In genomic region chr7:142596211-142596610, GRCm38 (mm10) we compare ENCODE assay signal across 17 mouse cellular contexts.
A peak's percentile ranks its signal among the peaks of the same experiment; 100 is the strongest.
DNase-seq lines count a peak whose midpoint lies in the region; ATAC-seq and TF ChIP-seq lines count a peak whose summit lies in the region.
"Had no signal": no experiment of that assay in that cellular context is flagged by ENCODE, and none has a peak within 500 bp of the region (broad histone marks: within the 10 kb centered on the region; RNA-seq: fewer than 3 reads in every experiment).

No protein-coding gene starts in this region.

- DNase-seq in kidney, adult 2 months = peak; percentile 43
- no peak for DNase-seq in kidney, postnatal 4 days
- peak; percentile 23 for DNase-seq in CH12.LX (ENCODE audit: extremely low read depth)
- no peak for DNase-seq in kidney, postnatal 0 days (ENCODE audit: low spot score)
- no peak for DNase-seq in ovary, postnatal 36 days (ENCODE audit: low spot score)
- DNase-seq: adrenal gland, adult 2 months; adrenal gland, postnatal 25 days; cerebellum, adult 18-20 months; cerebellum, adult 9-11 months; cerebellum, postnatal 36 days; gastrocnemius, postnatal 25 days had no signal

- TF ChIP-seq POLR2A in kidney, adult 2 months (IDR thresholded peaks at IDR 0.05; ENCODE audit: low read depth, low read length) = no peak
- no peak for TF ChIP-seq POLR2A in CH12.LX (IDR thresholded peaks at IDR 0.05; ENCODE audit: low read depth, low read length)

- in situ Hi-C loops in CH12.LX (cut with MboI; ENCODE audit: low pct_ligation_motif_present, low pct_unique_long_range_greater_than_20kb, low sequenced_read_pairs) = no loop called here

- H3K9ac ChIP-seq in CH12.LX (ENCODE audit: insufficient read depth, low read depth) = no peak overlapping the region
- H3K9ac ChIP-seq in kidney, postnatal 0 days (ENCODE audit: low read depth, low read length) = no peak overlapping the region
- no peak overlapping the region for H3K9ac ChIP-seq in limb, embryonic 15.5 days
- H3K9ac ChIP-seq: embryonic facial prominence, embryonic 13.5 days; forebrain, embryonic 12.5 days; heart, embryonic 12.5 days had no signal

- no peaks in the 10 kb centered on the region for H3K9me3 ChIP-seq in CH12.LX (replicated peaks; ENCODE audit: low read length)
- no peaks in the 10 kb centered on the region for H3K9me3 ChIP-seq in kidney, postnatal 0 days (replicated peaks; ENCODE audit: low read length)
- H3K9me3 ChIP-seq in limb, embryonic 15.5 days = no peaks in the 10 kb centered on the region
- H3K9me3 ChIP-seq: embryonic facial prominence, embryonic 13.5 days; forebrain, embryonic 12.5 days; heart, embryonic 12.5 days; hindbrain, embryonic 10.5 days had no signal

- no peak for TF ChIP-seq CTCF in kidney, adult 2 months (conservative IDR thresholded peaks at IDR 0.05; ENCODE audit: insufficient read depth, insufficient read length, low read depth, low read length)
- TF ChIP-seq CTCF in CH12.LX (conservative IDR thresholded peaks at IDR 0.05 in 1 of 2, IDR thresholded peaks at IDR 0.05 in 1 of 2; ENCODE audit: low read depth in 2 of 2, low read length in 2 of 2) = no peak
- no peak for TF ChIP-seq CTCF in kidney, postnatal 0 days (IDR thresholded peaks at IDR 0.05; ENCODE audit: low read depth)

- 54% methylated on average over 1 of the region's 1 CpGs for WGBS in kidney, adult 2 months
- WGBS in kidney, postnatal 0 days = 81% methylated on average over 1 of the region's 1 CpGs
- 69% methylated on average over 1 of the region's 1 CpGs for WGBS in limb, embryonic 15.5 days

- no peak overlapping the region for H3K27ac ChIP-seq in kidney, adult 2 months (ENCODE audit: insufficient read depth, low read depth, low read length)
- H3K27ac ChIP-seq in CH12.LX (ENCODE audit: insufficient read depth, low read depth) = no peak overlapping the region
- no peak overlapping the region for H3K27ac ChIP-seq in kidney, postnatal 0 days
- peak overlapping the region; percentile 2; the same call in 1 of the 2 replicates for H3K27ac ChIP-seq in limb, embryonic 15.5 days
- H3K27ac ChIP-seq: forebrain, embryonic 12.5 days; hindbrain, embryonic 10.5 days had no signal

- dilution Hi-C loops in CH12.LX (cut with MboI; ENCODE audit: extremely low pct_ligation_motif_present, extremely low pct_unique_long_range_greater_than_20kb, low sequenced_read_pairs) = no loop called here

- ATAC-seq in kidney, postnatal 0 days (replicated peaks; ENCODE audit: low FRiP score, low read depth) = peak; percentile 33; the same call in 1 of the 2 replicates
- ATAC-seq in limb, embryonic 15.5 days (ENCODE audit: insufficient number of reproducible peaks, low FRiP score, low TSS enrichment, low read depth) = no peak
- ATAC-seq: forebrain, embryonic 16.5 days had no signal

- H3K4me3 ChIP-seq in kidney, adult 2 months (ENCODE audit: insufficient read depth, low read depth, low read length) = no peak overlapping the region
- H3K4me3 ChIP-seq in CH12.LX (replicated peaks in 1 of 3; ENCODE audit: low read depth in 2 of 3, low read length in 2 of 3, poor library complexity in 1 of 3) = no peak overlapping the region
- no peak overlapping the region for H3K4me3 ChIP-seq in kidney, postnatal 0 days (replicated peaks; ENCODE audit: low read depth, low read length)
- no peak overlapping the region for H3K4me3 ChIP-seq in limb, embryonic 15.5 days
- H3K4me3 ChIP-seq: embryonic facial prominence, embryonic 13.5 days; forebrain, embryonic 12.5 days; heart, embryonic 12.5 days; hindbrain, embryonic 10.5 days had no signal

- H3K36me3 ChIP-seq in kidney, adult 2 months (ENCODE audit: control insufficient read depth, insufficient read depth, low read length) = no peaks in the 10 kb centered on the region
- H3K36me3 ChIP-seq in CH12.LX (replicated peaks in 1 of 2; ENCODE audit: control insufficient read depth in 1 of 2, insufficient read depth in 1 of 2, low read length in 1 of 2) = no peaks in the 10 kb centered on the region
- H3K36me3 ChIP-seq in kidney, postnatal 0 days (ENCODE audit: insufficient read depth, low read length) = no peaks in the 10 kb centered on the region
- H3K36me3 ChIP-seq in limb, embryonic 15.5 days = no peaks in the 10 kb centered on the region
- H3K36me3 ChIP-seq: embryonic facial prominence, embryonic 13.5 days; forebrain, embryonic 12.5 days; heart, embryonic 12.5 days; hindbrain, embryonic 10.5 days had no signal

- H3K79me2 ChIP-seq in CH12.LX (replicated peaks; ENCODE audit: control insufficient read depth, extremely low read depth, insufficient read depth, poor library complexity, severe bottlenecking) = no peaks in the 10 kb centered on the region

- no peak for TF ChIP-seq EP300 in CH12.LX (IDR thresholded peaks at IDR 0.05; ENCODE audit: low read length)

- no peak overlapping the region for H3K4me2 ChIP-seq in CH12.LX (ENCODE audit: insufficient read depth, low read depth, poor library complexity, severe bottlenecking)
- no peak overlapping the region for H3K4me2 ChIP-seq in kidney, postnatal 0 days (ENCODE audit: low read length)
- no peak overlapping the region for H3K4me2 ChIP-seq in limb, embryonic 15.5 days
- H3K4me2 ChIP-seq: embryonic facial prominence, embryonic 13.5 days; forebrain, embryonic 12.5 days; heart, embryonic 12.5 days had no signal

- no peak for TF ChIP-seq RAD21 in CH12.LX (IDR thresholded peaks at IDR 0.05; ENCODE audit: low read depth, low read length)

- H3K27me3 ChIP-seq in kidney, adult 2 months (replicated peaks; ENCODE audit: control insufficient read depth, insufficient read depth, low read length) = no peaks in the 10 kb centered on the region
- H3K27me3 ChIP-seq in CH12.LX (replicated peaks) = peaks cover 97% of the 10 kb centered on the region
- H3K27me3 ChIP-seq in kidney, postnatal 0 days (ENCODE audit: insufficient read depth, low read length) = no peaks in the 10 kb centered on the region
- no peaks in the 10 kb centered on the region for H3K27me3 ChIP-seq in limb, embryonic 15.5 days
- H3K27me3 ChIP-seq: embryonic facial prominence, embryonic 13.5 days; heart, embryonic 12.5 days had no signal

- H3K4me1 ChIP-seq in kidney, adult 2 months (ENCODE audit: control insufficient read depth, insufficient read depth, low read length) = no peaks in the 10 kb centered on the region
- H3K4me1 ChIP-seq in CH12.LX (ENCODE audit: control insufficient read depth in 1 of 2, insufficient read depth in 2 of 2) = no peaks in the 10 kb centered on the region
- H3K4me1 ChIP-seq in kidney, postnatal 0 days (replicated peaks; ENCODE audit: insufficient read depth, low read length) = no peaks in the 10 kb centered on the region
- H3K4me1 ChIP-seq in limb, embryonic 15.5 days = peaks cover 80% of the 10 kb centered on the region

TF ChIP-seq in CH12.LX, 34 proteins besides CTCF, POLR2A, EP300 and RAD21:
- TF ChIP-seq MXI1 (IDR thresholded peaks at IDR 0.05; ENCODE audit: low read depth, low read length) (no peak), ELF1 (IDR thresholded peaks at IDR 0.05; ENCODE audit: low read depth, low read length) (no peak)

Comparison
In these comparisons a context has a peak if more than half of its experiments do, and no peak if none do; other contexts are left out.
1. DNase-seq: peak in kidney, adult 2 months (single experiment) and CH12.LX (single experiment); none in kidney, postnatal 4 days (0 of 2), kidney, postnatal 0 days (single experiment) and ovary, postnatal 36 days (single experiment).